Mouse (Mus musculus): ENCODE results near the gene Ccdc189. TPM values are rescaled to one million over a fixed set of nuclear protein-coding genes. Genes with fewer than 3 reads are reported as not detected.

Gene Ccdc189
- polyA plus RNA-seq, 1 experiment from 2014 or later = 14.5 TPM

DNA sequence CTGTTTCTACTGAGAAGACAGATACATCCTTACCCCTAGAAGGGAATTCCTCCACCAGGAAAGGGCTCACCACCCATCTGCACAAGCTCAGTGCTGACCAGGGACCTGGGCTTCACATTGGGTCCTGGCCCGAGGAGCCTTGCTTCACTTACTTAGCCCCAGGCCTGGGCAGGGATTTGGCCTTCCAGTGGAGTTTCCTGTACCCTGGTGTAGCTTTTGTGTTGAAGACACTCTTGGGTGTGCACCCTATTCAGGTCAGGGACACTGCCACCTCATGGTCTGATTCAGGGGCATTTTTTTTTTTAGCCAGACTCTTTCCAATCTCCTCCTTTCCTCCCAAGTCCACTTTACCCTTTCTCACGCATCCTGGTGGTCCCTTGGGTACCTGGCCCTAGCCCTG, 14.5 kb upstream of the Ccdc189 start:
- no peak overlapping the region for H3K9ac ChIP-seq (ENCODE audit: low read depth, low read length)
- no peak overlapping the region for H3K4me3 ChIP-seq (ENCODE audit: low read length)
- WGBS = 87% methylated on average over 2 of the region's 2 CpGs
- ATAC-seq (ENCODE audit: low FRiP score, low TSS enrichment) = no peak
- no peak overlapping the region for H3K4me2 ChIP-seq (replicated peaks; ENCODE audit: low read depth, low read length)
- no peaks in the 10 kb centered on the region for H3K9me3 ChIP-seq (ENCODE audit: control insufficient read depth, low read length)
- H3K27me3 ChIP-seq (ENCODE audit: control insufficient read depth, insufficient read depth, low read length) = no peaks in the 10 kb centered on the region
- H3K36me3 ChIP-seq (ENCODE audit: control insufficient read depth, insufficient read depth, low read length) = peaks cover 74% of the 10 kb centered on the region
- H3K4me1 ChIP-seq (ENCODE audit: control insufficient read depth, insufficient read depth, low read length) = no peaks in the 10 kb centered on the region
- H3K27ac ChIP-seq (ENCODE audit: low read depth, low read length) = no peak overlapping the region

GRCm38 (mm10) chr7:127601735-127602134, 13.3 kb upstream of the Ccdc189 start:
- Histone ChIP-seq H3K27me3 (ENCODE audit: control insufficient read depth, insufficient read depth, low read length) (no peaks in the 10 kb centered on the region), H3K4me1 (ENCODE audit: control insufficient read depth, insufficient read depth, low read length) (no peaks in the 10 kb centered on the region), H3K9ac (ENCODE audit: low read depth, low read length) (no peak overlapping the region), H3K36me3 (ENCODE audit: control insufficient read depth, insufficient read depth, low read length) (peaks cover 76% of the 10 kb centered on the region), H3K4me3 (ENCODE audit: low read length) (no peak overlapping the region), H3K27ac (ENCODE audit: low read depth, low read length) (no peak overlapping the region), H3K9me3 (ENCODE audit: control insufficient read depth, low read length) (no peaks in the 10 kb centered on the region), H3K4me2 (replicated peaks; ENCODE audit: low read depth, low read length) (no peak overlapping the region)
- no peak for ATAC-seq (ENCODE audit: low FRiP score, low TSS enrichment)
- WGBS = 86% methylated on average over 4 of the region's 4 CpGs

DNA sequence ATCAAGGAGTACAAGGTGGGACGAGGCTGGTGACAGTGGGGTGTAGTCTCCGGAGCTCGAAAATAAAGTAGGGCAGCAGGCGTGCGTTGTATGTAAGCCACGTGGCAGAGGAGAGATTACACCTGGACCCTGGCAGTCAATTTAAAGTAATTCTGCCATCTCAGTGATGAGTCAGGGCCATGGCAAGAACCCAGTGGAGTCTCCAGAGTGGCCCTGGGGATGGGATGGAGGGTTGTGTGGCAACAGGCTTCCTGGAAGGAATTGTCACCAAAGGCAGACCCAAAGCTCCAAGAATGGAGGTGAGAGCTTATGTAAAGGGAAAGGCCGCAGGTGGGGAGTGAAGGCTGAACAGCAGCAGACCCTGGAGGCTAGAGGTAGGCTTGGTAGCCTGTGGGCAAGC, 12.2 kb upstream of the Ccdc189 start:
- H3K27me3 ChIP-seq (ENCODE audit: control insufficient read depth, insufficient read depth, low read length) = no peaks in the 10 kb centered on the region
- H3K36me3 ChIP-seq (ENCODE audit: control insufficient read depth, insufficient read depth, low read length) = peaks cover 84% of the 10 kb centered on the region
- H3K4me1 ChIP-seq (ENCODE audit: control insufficient read depth, insufficient read depth, low read length) = no peaks in the 10 kb centered on the region
- no peak for ATAC-seq (ENCODE audit: low FRiP score, low TSS enrichment)
- no peaks in the 10 kb centered on the region for H3K9me3 ChIP-seq (ENCODE audit: control insufficient read depth, low read length)
- no peak overlapping the region for H3K4me2 ChIP-seq (replicated peaks; ENCODE audit: low read depth, low read length)
- 94% methylated on average over 7 of the region's 7 CpGs for WGBS
- no peak overlapping the region for H3K9ac ChIP-seq (ENCODE audit: low read depth, low read length)
- H3K27ac ChIP-seq (ENCODE audit: low read depth, low read length) = no peak overlapping the region
- H3K4me3 ChIP-seq (ENCODE audit: low read length) = no peak overlapping the region

DNA sequence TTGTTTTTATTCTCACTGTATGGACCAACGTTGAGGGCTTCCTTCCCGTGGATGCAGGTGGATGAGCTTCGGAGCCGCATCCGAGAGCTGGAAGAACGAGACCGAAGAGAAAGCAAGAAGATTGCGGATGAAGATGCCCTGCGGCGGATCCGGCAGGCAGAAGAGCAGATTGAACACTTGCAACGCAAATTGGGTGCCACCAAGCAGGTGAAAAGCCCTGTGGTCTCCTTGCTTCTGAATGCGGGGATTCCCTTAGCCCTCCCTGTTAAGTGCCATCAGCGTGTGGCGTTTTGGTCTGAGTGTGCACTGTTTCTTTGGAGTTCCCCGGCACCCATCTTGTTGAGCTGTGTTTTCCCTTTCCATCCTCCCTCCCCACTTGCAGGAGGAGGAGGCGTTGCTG, 8.4 kb upstream of the Ccdc189 start:
- H3K36me3 ChIP-seq (ENCODE audit: control insufficient read depth, insufficient read depth, low read length) = peaks cover 100% of the 10 kb centered on the region
- 95% methylated on average over 17 of the region's 17 CpGs for WGBS
- no peak for ATAC-seq (ENCODE audit: low FRiP score, low TSS enrichment)
- H3K4me2 ChIP-seq (replicated peaks; ENCODE audit: low read depth, low read length) = no peak overlapping the region
- no peak overlapping the region for H3K9ac ChIP-seq (ENCODE audit: low read depth, low read length)
- H3K4me1 ChIP-seq (ENCODE audit: control insufficient read depth, insufficient read depth, low read length) = no peaks in the 10 kb centered on the region
- no peaks in the 10 kb centered on the region for H3K9me3 ChIP-seq (ENCODE audit: control insufficient read depth, low read length)
- no peaks in the 10 kb centered on the region for H3K27me3 ChIP-seq (ENCODE audit: control insufficient read depth, insufficient read depth, low read length)
- no peak overlapping the region for H3K4me3 ChIP-seq (ENCODE audit: low read length)
- H3K27ac ChIP-seq (ENCODE audit: low read depth, low read length) = no peak overlapping the region

GRCm38 (mm10) chr7:127592575-127592974, 4.2 kb upstream of the Ccdc189 start:
- Histone ChIP-seq H3K9ac (ENCODE audit: low read depth, low read length) (no peak overlapping the region), H3K27me3 (ENCODE audit: control insufficient read depth, insufficient read depth, low read length) (no peaks in the 10 kb centered on the region), H3K4me3 (ENCODE audit: low read length) (no peak overlapping the region), H3K9me3 (ENCODE audit: control insufficient read depth, low read length) (no peaks in the 10 kb centered on the region), H3K4me2 (replicated peaks; ENCODE audit: low read depth, low read length) (no peak overlapping the region), H3K27ac (ENCODE audit: low read depth, low read length) (no peak overlapping the region), H3K36me3 (ENCODE audit: control insufficient read depth, insufficient read depth, low read length) (peaks cover 80% of the 10 kb centered on the region), H3K4me1 (ENCODE audit: control insufficient read depth, insufficient read depth, low read length) (peaks cover 8% of the 10 kb centered on the region)
- 90% methylated on average over 14 of the region's 14 CpGs for WGBS
- ATAC-seq (ENCODE audit: low FRiP score, low TSS enrichment) = no peak

- H3K9me3 ChIP-seq (ENCODE audit: control insufficient read depth, low read length) = no peaks in the 10 kb centered on the region
- WGBS = 90% methylated on average over 10 of the region's 10 CpGs
- no peak overlapping the region; the same call in 1 of the 2 replicates for H3K9ac ChIP-seq (ENCODE audit: low read depth, low read length)
- H3K4me3 ChIP-seq (ENCODE audit: low read length) = no peak overlapping the region
- H3K36me3 ChIP-seq (ENCODE audit: control insufficient read depth, insufficient read depth, low read length) = peaks cover 65% of the 10 kb centered on the region
- H3K4me2 ChIP-seq (replicated peaks; ENCODE audit: low read depth, low read length) = no peak overlapping the region
- no peak for ATAC-seq (ENCODE audit: low FRiP score, low TSS enrichment)
- H3K27ac ChIP-seq (ENCODE audit: low read depth, low read length) = no peak overlapping the region
- no peaks in the 10 kb centered on the region for H3K27me3 ChIP-seq (ENCODE audit: control insufficient read depth, insufficient read depth, low read length)
- H3K4me1 ChIP-seq (ENCODE audit: control insufficient read depth, insufficient read depth, low read length) = peaks cover 15% of the 10 kb centered on the region
These were observed 2.7 kb upstream of the Ccdc189 start for GRCm38 (mm10) chr7:127591108-127591507.

- no peak for ATAC-seq (ENCODE audit: low FRiP score, low TSS enrichment)
- peak overlapping the region; percentile 76 for H3K4me3 ChIP-seq (ENCODE audit: low read length)
- H3K4me2 ChIP-seq (replicated peaks; ENCODE audit: low read depth, low read length) = peak overlapping the region; percentile 54
- WGBS = 89% methylated on average over 9 of the region's 9 CpGs
- H3K27ac ChIP-seq (ENCODE audit: low read depth, low read length) = no peak overlapping the region
- peaks cover 50% of the 10 kb centered on the region for H3K36me3 ChIP-seq (ENCODE audit: control insufficient read depth, insufficient read depth, low read length)
- H3K9me3 ChIP-seq (ENCODE audit: control insufficient read depth, low read length) = no peaks in the 10 kb centered on the region
- no peaks in the 10 kb centered on the region for H3K27me3 ChIP-seq (ENCODE audit: control insufficient read depth, insufficient read depth, low read length)
- peak overlapping the region; percentile 78; the same call in 1 of the 2 replicates for H3K9ac ChIP-seq (ENCODE audit: low read depth, low read length)
- peaks cover 15% of the 10 kb centered on the region for H3K4me1 ChIP-seq (ENCODE audit: control insufficient read depth, insufficient read depth, low read length)
These were observed 1.2 kb upstream of the Ccdc189 start for GRCm38 (mm10) chr7:127589637-127590036.

- Histone ChIP-seq H3K27ac (ENCODE audit: low read depth, low read length) (0 out of 2 replicates have a peak overlapping the region, but pooled peaks have one; percentile 7), H3K9me3 (ENCODE audit: control insufficient read depth, low read length) (no peaks in the 10 kb centered on the region), H3K36me3 (ENCODE audit: control insufficient read depth, insufficient read depth, low read length) (peaks cover 50% of the 10 kb centered on the region), H3K9ac (ENCODE audit: low read depth, low read length) (peak overlapping the region; percentile 78), H3K4me1 (ENCODE audit: control insufficient read depth, insufficient read depth, low read length) (peaks cover 15% of the 10 kb centered on the region), H3K4me2 (replicated peaks; ENCODE audit: low read depth, low read length) (peak overlapping the region; percentile 54), H3K27me3 (ENCODE audit: control insufficient read depth, insufficient read depth, low read length) (no peaks in the 10 kb centered on the region), H3K4me3 (ENCODE audit: low read length) (peak overlapping the region; percentile 76)
- no peak for ATAC-seq (ENCODE audit: low FRiP score, low TSS enrichment)
- WGBS = 4% methylated on average over 29 of the region's 29 CpGs
These were observed 506 bp upstream of the Ccdc189 start for GRCm38 (mm10) chr7:127588901-127589300.

GRCm38 (mm10) chr7:127587196-127587595, 1.2 kb downstream of the Ccdc189 start:
- Histone ChIP-seq H3K4me3 (ENCODE audit: low read length) (peak overlapping the region; percentile 76), H3K4me1 (ENCODE audit: control insufficient read depth, insufficient read depth, low read length) (peaks cover 15% of the 10 kb centered on the region), H3K36me3 (ENCODE audit: control insufficient read depth, insufficient read depth, low read length) (peaks cover 50% of the 10 kb centered on the region), H3K27ac (ENCODE audit: low read depth, low read length) (no peak overlapping the region), H3K9ac (ENCODE audit: low read depth, low read length) (peak overlapping the region; percentile 60), H3K9me3 (ENCODE audit: control insufficient read depth, low read length) (no peaks in the 10 kb centered on the region), H3K27me3 (ENCODE audit: control insufficient read depth, insufficient read depth, low read length) (no peaks in the 10 kb centered on the region), H3K4me2 (replicated peaks; ENCODE audit: low read depth, low read length) (peak overlapping the region; percentile 78)
- no peak for ATAC-seq (ENCODE audit: low FRiP score, low TSS enrichment)
- 61% methylated on average over 5 of the region's 5 CpGs for WGBS

All from kidney, embryonic 14.5 days (tissue).